Mouse (Mus musculus): ENCODE results near the gene Meaf6. TPM values are rescaled to one million over a fixed set of nuclear protein-coding genes. Genes with fewer than 3 reads are reported as not detected.

Meaf6 gene
- total RNA-seq, 2 experiments from 2014 or later = 8.3 to 13.0 TPM

- DNase-seq = peak; percentile 38
These were observed 30.8 kb downstream of the Meaf6 start for GRCm38 (mm10) chr4:125115710-125116089.

GRCm38 (mm10) chr4:125116090-125116861, 31.3 kb downstream of the Meaf6 start:
- DNase-seq = peak; percentile 37

GRCm38 (mm10) chr4:125116929-125117328, 32.0 kb downstream of the Meaf6 start:
- DNase-seq = no peak

- DNase-seq = no peak
These were observed 33.0 kb downstream of the Meaf6 start for GRCm38 (mm10) chr4:125117902-125118320.

- no peak for DNase-seq
These were observed 34.1 kb downstream of the Meaf6 start for GRCm38 (mm10) chr4:125119070-125119469.

GRCm38 (mm10) chr4:125119721-125120120, 34.8 kb downstream of the Meaf6 start:
- DNase-seq = no peak

- peak; percentile 48 for DNase-seq
These were observed 37.7 kb downstream of the Meaf6 start for GRCm38 (mm10) chr4:125122431-125123278.

GRCm38 (mm10) chr4:125123279-125123671, 38.3 kb downstream of the Meaf6 start:
- DNase-seq = no peak

- DNase-seq = no peak
These were observed 39.7 kb downstream of the Meaf6 start for GRCm38 (mm10) chr4:125124424-125125209.

GRCm38 (mm10) chr4:125125361-125125921, 40.5 kb downstream of the Meaf6 start:
- DNase-seq = no peak

GRCm38 (mm10) chr4:125126186-125126585, 41.3 kb downstream of the Meaf6 start:
- DNase-seq = no peak

GRCm38 (mm10) chr4:125126761-125127160, 41.8 kb downstream of the Meaf6 start:
- no peak for DNase-seq

- peak; percentile 92 for DNase-seq
These were observed 42.6 kb downstream of the Meaf6 start, which contains the start of gene Zc3h12a for GRCm38 (mm10) chr4:125127305-125128084. TSS of gene Zc3h12a (minus strand) at chr4:125127840.

- DNase-seq = no peak
These were observed 46.6 kb downstream of the Meaf6 start for GRCm38 (mm10) chr4:125131493-125131892.

- DNase-seq = peak; percentile 74
These were observed 47.5 kb downstream of the Meaf6 start for GRCm38 (mm10) chr4:125132394-125132793.

GRCm38 (mm10) chr4:125134192-125134591, 49.3 kb downstream of the Meaf6 start:
- no peak for DNase-seq

- no peak for DNase-seq
These were observed 49.7 kb downstream of the Meaf6 start for GRCm38 (mm10) chr4:125134631-125135030.

- DNase-seq = no peak
These were observed 50.3 kb downstream of the Meaf6 start for GRCm38 (mm10) chr4:125135076-125135855.

GRCm38 (mm10) chr4:125136303-125136888, 51.5 kb downstream of the Meaf6 start:
- DNase-seq = no peak

GRCm38 (mm10) chr4:125138321-125138720, 53.4 kb downstream of the Meaf6 start:
- DNase-seq = no peak
